Mouse (Mus musculus) hindbrain, embryonic 11.5 days (tissue): Measurements from ENCODE around the gene Zfp213. TPM values are rescaled to one million over a fixed set of nuclear protein-coding genes. Genes with fewer than 3 reads are reported as not detected.
"Not testable (repeated sequence)": the region's sequence is repeated elsewhere in the genome, so short reads cannot be mapped to it uniquely, and the experiment has no call there.

Source experiments
- ATAC-seq: fragments of 200-750 bp; cut with Nextera tagmentation; 2 replicates; pipeline ENCODE4 v1.8.0; 2017; ENCODE audit warnings: mild to moderate bottlenecking, moderate TSS enrichment, moderate library complexity; ENCODE audit not compliant: low FRiP score
- DNase-seq: peaks from one replicate; pipeline ENCODE4 v3.0.0-alpha.2; 2015; ENCODE audit warnings: low spot score
- H3K27ac ChIP-seq: fragments of 300-500 bp; sonication (generic); 2 replicates; pipeline ENCODE4 v1.5.1; 2014; ENCODE audit warnings: mild to moderate bottlenecking, low read depth, low read length
- H3K27me3 ChIP-seq: fragments of 300-500 bp; sonication (generic); 2 replicates; pipeline ENCODE4 v1.6.1; 2014; ENCODE audit warnings: mild to moderate bottlenecking, low read length, moderate library complexity, mixed read lengths; ENCODE audit not compliant: control insufficient read depth, insufficient read depth
- H3K36me3 ChIP-seq: fragments of 300-500 bp; sonication (generic); 2 replicates; pipeline ENCODE4 v1.6.1; 2014; ENCODE audit warnings: mild to moderate bottlenecking, low read length, moderate library complexity, mixed read lengths; ENCODE audit not compliant: control insufficient read depth, insufficient read depth
- H3K4me1 ChIP-seq: fragments of 300-500 bp; sonication (generic); replicated peaks from 2 replicates; pipeline ENCODE4 v1.6.1; 2014; ENCODE audit warnings: low read length, mixed read lengths; ENCODE audit not compliant: control insufficient read depth, insufficient read depth
- H3K4me2 ChIP-seq: fragments of 300-500 bp; sonication (generic); replicated peaks from 2 replicates; pipeline ENCODE4 v1.6.1; 2014; ENCODE audit warnings: mild to moderate bottlenecking, low read depth, low read length
- H3K4me3 ChIP-seq: fragments of 300-500 bp; sonication (generic); 2 replicates; pipeline ENCODE4 v1.5.1; 2014; ENCODE audit warnings: low read depth, low read length
- H3K9ac ChIP-seq: fragments of 300-500 bp; sonication (generic); 2 replicates; pipeline ENCODE4 v1.6.1; 2014; ENCODE audit warnings: low read depth, low read length
- H3K9me3 ChIP-seq: fragments of 300-500 bp; sonication (generic); 2 replicates; pipeline ENCODE4 v1.6.1; 2016; ENCODE audit warnings: low read length; ENCODE audit not compliant: control insufficient read depth
- WGBS: fragments of 180-500 bp; shearing (Covaris S2); extraction: QIAGEN DNeasy Blood & Tissue Kit; methylation state at CpG from one replicate; pipeline ENCODE4 v1.1.7; 2014; 5-methylcytosine and 5-hydroxymethylcytosine counted together
- polyA plus RNA-seq: library from polyadenylated mRNA; unstranded; fragments of >200 nt; fragmentation: Nextera tagmentation; extraction: Ambion mirVana; gene quantifications from 2 replicates; pipeline ENCODE4 v1.2.1, GENCODE M21; 2014

Zfp213 gene
- polyA plus RNA-seq, 1 experiment from 2014 or later = 16.1 TPM

DNA sequence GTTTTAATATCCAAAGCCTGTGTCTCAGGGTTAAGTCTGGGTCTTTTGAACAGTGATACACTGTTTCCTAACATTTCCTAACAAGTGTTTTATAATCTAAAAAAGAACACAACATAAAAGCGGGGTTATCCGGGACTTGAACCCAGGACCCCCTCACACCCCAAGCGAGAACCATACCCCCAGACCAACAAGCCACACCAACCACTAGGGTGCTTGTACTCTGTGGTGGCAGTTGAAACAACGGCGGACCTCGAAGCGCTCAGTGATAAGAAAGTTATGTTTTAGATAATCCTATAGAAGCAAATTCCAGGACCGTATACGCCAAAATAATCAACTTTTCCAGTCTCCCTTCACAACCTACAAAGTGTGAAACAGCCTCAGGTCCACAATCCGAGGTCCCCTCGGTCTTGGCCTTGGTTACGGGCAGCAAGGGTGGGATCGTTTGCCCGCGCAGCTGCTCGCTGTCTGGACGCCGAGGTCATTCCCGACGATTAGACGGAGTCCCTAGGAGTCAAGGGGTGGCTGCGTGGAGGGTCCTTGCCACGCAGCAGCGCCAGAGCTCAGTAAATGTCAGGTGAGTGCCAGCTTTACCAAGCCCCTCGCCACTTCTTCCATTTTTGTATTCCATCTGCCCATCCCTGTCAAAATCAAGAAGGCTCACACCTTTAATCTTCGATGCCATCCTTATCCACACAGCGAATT is 26.3 kb downstream of the Zfp213 start:
- H3K9me3 ChIP-seq = no peaks in the 10 kb centered on the region
- 5% methylated on average over 27 of the region's 27 CpGs for WGBS
- H3K9ac ChIP-seq = no peak overlapping the region
- H3K27me3 ChIP-seq = peaks cover 8% of the 10 kb centered on the region; the same call in 1 of the 2 replicates
- no peak overlapping the region for H3K27ac ChIP-seq
- H3K36me3 ChIP-seq = no peaks in the 10 kb centered on the region
- H3K4me1 ChIP-seq = 0 out of 2 replicates have a peak, but pooled peaks cover 2% of the 10 kb centered on the region
- DNase-seq (peak; percentile 51), ATAC-seq (no peak)
- H3K4me2 ChIP-seq = peak overlapping the region; percentile 17
- peak overlapping the region; percentile 26 for H3K4me3 ChIP-seq

DNA sequence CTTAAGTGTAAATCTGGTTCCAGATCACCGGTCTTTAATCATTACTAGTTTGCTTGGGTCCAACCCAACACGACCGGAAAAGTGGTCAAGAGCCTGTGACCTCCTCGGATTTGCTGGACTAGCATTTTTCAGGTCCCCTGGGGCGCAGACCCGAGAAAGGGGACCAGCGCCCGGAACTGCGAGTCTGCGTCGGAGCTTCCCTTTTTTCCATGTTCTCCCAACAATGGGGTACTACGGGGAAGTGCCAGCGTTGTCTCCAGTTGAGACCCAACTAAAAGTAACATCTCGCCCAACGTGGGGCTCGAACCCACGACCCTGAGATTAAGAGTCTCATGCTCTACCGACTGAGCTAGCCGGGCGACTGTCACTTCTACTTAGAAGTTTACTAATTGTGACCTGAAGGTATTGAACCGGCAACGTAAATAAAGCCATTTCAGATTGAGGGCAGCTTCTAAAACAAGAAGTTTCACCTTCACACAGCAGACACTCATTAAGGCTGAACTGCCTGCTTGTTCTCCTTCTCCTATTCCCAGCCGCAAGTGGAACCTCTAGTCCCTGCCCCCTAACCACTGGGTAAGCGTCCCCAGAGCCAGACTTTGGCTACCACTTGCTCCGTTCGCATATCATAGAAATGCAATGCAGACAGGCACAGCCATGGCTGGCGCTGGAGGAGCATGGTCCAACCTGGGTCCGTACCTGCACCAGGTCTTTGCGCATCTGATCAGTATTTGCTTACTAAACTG is 28.8 kb downstream of the Zfp213 start:
- not testable (repeated sequence) for H3K4me1 ChIP-seq, H3K36me3 ChIP-seq, H3K9me3 ChIP-seq, H3K4me3 ChIP-seq, H3K9ac ChIP-seq, H3K27ac ChIP-seq, H3K4me2 ChIP-seq, H3K27me3 ChIP-seq
- peak; percentile 27 for DNase-seq
- ATAC-seq = 0 out of 2 replicates have a peak, but pooled peaks have one; percentile 48
- under 1% methylated on average over 14 of the region's 29 CpGs for WGBS

DNA sequence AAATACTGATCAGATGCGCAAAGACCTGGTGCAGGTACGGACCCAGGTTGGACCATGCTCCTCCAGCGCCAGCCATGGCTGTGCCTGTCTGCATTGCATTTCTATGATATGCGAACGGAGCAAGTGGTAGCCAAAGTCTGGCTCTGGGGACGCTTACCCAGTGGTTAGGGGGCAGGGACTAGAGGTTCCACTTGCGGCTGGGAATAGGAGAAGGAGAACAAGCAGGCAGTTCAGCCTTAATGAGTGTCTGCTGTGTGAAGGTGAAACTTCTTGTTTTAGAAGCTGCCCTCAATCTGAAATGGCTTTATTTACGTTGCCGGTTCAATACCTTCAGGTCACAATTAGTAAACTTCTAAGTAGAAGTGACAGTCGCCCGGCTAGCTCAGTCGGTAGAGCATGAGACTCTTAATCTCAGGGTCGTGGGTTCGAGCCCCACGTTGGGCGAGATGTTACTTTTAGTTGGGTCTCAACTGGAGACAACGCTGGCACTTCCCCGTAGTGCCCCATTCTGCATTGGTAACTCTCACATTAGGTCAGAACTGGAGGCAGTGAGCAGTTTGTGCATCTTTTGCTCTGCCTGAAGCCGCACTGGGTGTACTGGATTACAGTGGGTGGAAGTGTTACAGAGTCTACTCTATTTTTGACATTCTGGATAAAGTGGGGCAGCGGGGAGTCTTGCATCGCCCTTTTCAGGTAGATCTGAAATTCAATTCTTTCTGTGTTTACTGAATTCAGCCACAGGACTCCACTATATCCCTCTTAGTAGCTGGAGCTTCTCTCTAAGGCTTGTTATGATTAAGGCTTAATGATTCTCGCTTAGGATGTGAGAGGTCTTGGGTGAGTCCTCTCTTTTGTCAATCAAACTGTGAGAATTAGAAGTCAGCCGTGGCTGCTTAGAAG is 30.2 kb downstream of the Zfp213 start:
- DNase-seq = not testable (repeated sequence)

DNA sequence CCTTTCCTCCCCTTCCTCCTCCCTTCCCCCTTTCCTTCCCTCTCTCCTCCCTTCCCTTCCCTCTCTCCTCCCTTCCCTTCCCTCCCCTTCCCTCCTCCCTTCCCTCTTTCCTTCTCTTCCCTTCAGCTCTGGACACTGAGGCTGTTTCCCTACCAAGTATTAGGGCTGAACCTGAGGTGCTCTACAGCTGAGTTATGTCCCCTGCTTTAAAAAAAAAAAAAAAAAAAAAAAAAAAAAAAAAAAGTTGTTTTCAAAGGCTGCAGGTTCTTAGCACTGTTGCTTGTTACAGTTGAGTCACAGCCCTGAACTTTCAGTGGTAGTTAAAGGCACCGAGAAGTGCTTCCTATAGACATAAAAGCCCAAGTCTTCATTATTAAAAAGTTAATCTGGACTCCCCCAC is 32.6 kb downstream of the Zfp213 start:
- ATAC-seq, H3K36me3 ChIP-seq, H3K4me1 ChIP-seq, H3K9ac ChIP-seq, H3K4me3 ChIP-seq, H3K4me2 ChIP-seq, H3K27ac ChIP-seq, H3K27me3 ChIP-seq, DNase-seq, H3K9me3 ChIP-seq: not testable (repeated sequence)
- WGBS = 27% methylated on average over 1 of the region's 1 CpGs

More for the DNA sequence above, 30.2 kb downstream of the Zfp213 start:
- H3K4me1 ChIP-seq, H3K4me2 ChIP-seq, H3K27me3 ChIP-seq, H3K9ac ChIP-seq, H3K9me3 ChIP-seq, H3K36me3 ChIP-seq, ATAC-seq, H3K27ac ChIP-seq, H3K4me3 ChIP-seq: not testable (repeated sequence)
- 9% methylated on average over 9 of the region's 23 CpGs for WGBS

DNA sequence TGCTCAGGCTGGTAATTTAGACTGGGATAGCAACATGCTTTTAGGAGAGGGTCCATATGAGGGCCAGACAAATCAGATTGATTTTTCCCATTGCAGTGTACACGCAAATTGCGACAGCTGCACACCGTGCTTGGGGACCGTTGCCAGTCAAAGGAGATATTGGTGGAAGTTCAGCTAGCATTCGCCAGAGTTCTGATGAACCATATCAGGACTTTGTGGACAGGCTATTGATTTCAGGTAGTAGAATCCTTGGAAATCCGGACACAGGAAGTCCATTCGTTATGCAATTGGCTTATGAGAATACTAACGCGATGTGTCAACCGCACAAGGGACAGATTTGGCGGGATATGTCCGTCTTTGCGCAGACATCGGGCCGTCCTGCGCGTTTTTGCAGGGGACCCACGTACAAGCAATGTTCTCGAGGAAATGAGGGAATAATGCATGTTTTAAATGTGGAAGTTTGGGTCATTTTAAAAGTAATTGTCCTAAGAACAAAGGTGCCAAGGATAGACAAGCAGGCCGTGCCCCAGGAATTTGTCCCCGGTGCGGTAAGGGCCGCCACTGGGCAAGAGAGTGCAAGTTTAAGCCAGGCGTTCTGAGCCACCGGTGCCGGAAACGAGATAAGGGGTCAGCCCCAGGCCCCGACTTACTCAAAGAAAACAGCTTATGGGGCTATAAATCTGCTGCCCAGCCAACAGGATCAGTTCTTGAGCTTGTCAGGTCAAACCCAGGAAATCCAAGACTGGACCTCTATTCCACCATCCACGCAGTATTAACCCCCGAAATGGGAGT is 40.9 kb downstream of the Zfp213 start:
- not testable (repeated sequence) for DNase-seq, H3K9me3 ChIP-seq, ATAC-seq, H3K9ac ChIP-seq, H3K27me3 ChIP-seq, H3K4me2 ChIP-seq, H3K4me3 ChIP-seq, H3K36me3 ChIP-seq, H3K4me1 ChIP-seq, H3K27ac ChIP-seq
- WGBS = 69% methylated on average over 30 of the region's 30 CpGs

DNA sequence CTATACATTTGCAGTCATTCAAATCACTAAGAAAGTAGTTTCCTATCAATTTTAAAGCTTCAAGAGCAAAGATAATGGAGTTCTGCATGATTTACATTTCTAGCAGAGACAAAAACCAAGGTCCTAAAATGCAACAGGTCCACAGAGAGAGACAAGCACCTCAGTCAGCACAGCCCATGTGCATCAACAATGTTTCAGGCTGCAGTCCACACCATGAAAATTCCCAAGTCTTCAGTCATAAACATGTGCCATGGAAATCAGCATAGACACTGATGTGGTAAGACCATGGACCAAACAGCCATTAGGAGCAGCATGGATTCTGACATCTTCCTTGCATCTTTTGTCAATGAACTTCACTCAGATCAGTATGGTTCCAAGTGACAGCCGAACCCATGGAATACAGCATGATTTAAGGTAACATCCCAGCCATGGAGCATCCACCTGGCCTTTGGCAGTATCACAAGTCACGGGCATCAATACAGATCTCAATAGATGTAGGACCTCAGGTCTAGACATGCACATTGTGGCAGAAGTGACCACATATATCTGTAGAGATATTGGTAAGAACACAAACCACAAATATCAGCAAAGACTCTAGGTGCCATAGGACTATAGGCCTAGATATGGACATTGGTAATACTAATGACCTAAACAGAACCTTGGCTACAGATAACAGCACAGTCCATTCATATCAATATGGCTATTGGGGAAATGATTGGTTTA is 45.2 kb downstream of the Zfp213 start:
- H3K4me3 ChIP-seq = no peak overlapping the region
- no peaks in the 10 kb centered on the region for H3K4me1 ChIP-seq
- no peaks in the 10 kb centered on the region for H3K27me3 ChIP-seq
- WGBS = 74% methylated on average over 2 of the region's 2 CpGs
- H3K9me3 ChIP-seq = peaks cover 3% of the 10 kb centered on the region; the same call in 1 of the 2 replicates
- no peaks in the 10 kb centered on the region for H3K36me3 ChIP-seq
- no peak overlapping the region for H3K27ac ChIP-seq
- no peak overlapping the region for H3K9ac ChIP-seq
- DNase-seq (no peak), ATAC-seq (0 out of 2 replicates have a peak, but pooled peaks have one; percentile 59)
- no peak overlapping the region for H3K4me2 ChIP-seq
